Mouse (Mus musculus) midbrain, embryonic 11.5 days (tissue): ENCODE results near the gene Csf3r. TPM values are rescaled to one million over a fixed set of nuclear protein-coding genes. Genes with fewer than 3 reads are reported as not detected.
A peak's percentile ranks its signal among the peaks of the same experiment; 100 is the strongest.

ENCODE experiments used
- ATAC-seq: fragments of 200-750 bp; cut with Nextera tagmentation; 2 replicates; pipeline ENCODE4 v1.8.0; 2017; ENCODE audit warnings: moderate TSS enrichment, moderate library complexity; ENCODE audit not compliant: low FRiP score
- DNase-seq: peaks from one replicate; pipeline ENCODE4 v3.0.0; 2015; ENCODE audit warnings: low spot score; ENCODE audit errors: missing footprints
- H3K27ac ChIP-seq: fragments of 300-500 bp; sonication (generic); 2 replicates; pipeline ENCODE4 v1.5.1; 2014; ENCODE audit warnings: low read depth, low read length
- H3K27me3 ChIP-seq: fragments of 300-500 bp; sonication (generic); 2 replicates; pipeline ENCODE4 v1.6.1; 2014; ENCODE audit warnings: mild to moderate bottlenecking, low read length, moderate library complexity, mixed read lengths; ENCODE audit not compliant: control insufficient read depth, insufficient read depth
- H3K36me3 ChIP-seq: fragments of 300-500 bp; sonication (generic); 2 replicates; pipeline ENCODE4 v1.6.1; 2014; ENCODE audit warnings: mild to moderate bottlenecking, low read length, moderate library complexity, mixed read lengths; ENCODE audit not compliant: control insufficient read depth, insufficient read depth
- H3K4me1 ChIP-seq: fragments of 300-500 bp; sonication (generic); 2 replicates; pipeline ENCODE4 v1.6.1; 2014; ENCODE audit warnings: low read length; ENCODE audit not compliant: control insufficient read depth, insufficient read depth
- H3K4me2 ChIP-seq: fragments of 300-500 bp; sonication (generic); 2 replicates; pipeline ENCODE4 v1.6.1; 2014; ENCODE audit warnings: mild to moderate bottlenecking, moderate library complexity
- H3K4me3 ChIP-seq: fragments of 300-500 bp; sonication (generic); 2 replicates; pipeline ENCODE4 v1.5.1; 2014; ENCODE audit warnings: low read depth, low read length
- H3K9ac ChIP-seq: fragments of 300-500 bp; sonication (generic); 2 replicates; pipeline ENCODE4 v1.6.1; 2014; ENCODE audit warnings: low read length
- H3K9me3 ChIP-seq: fragments of 300-500 bp; sonication (generic); 2 replicates; pipeline ENCODE4 v1.6.1; 2016; ENCODE audit warnings: low read length; ENCODE audit not compliant: control insufficient read depth
- WGBS: fragments of 180-500 bp; shearing (Covaris S2); extraction: QIAGEN DNeasy Blood & Tissue Kit; methylation state at CpG from one replicate; pipeline ENCODE4 v1.1.7; 2014; 5-methylcytosine and 5-hydroxymethylcytosine counted together
- polyA plus RNA-seq: library from polyadenylated mRNA; unstranded; fragments of >200 nt; fragmentation: Nextera tagmentation; extraction: Ambion mirVana; gene quantifications from 2 replicates; pipeline ENCODE4 v1.2.1, GENCODE M21; 2014

Csf3r gene
- polyA plus RNA-seq, 1 experiment from 2014 or later: 0.59 TPM

DNA sequence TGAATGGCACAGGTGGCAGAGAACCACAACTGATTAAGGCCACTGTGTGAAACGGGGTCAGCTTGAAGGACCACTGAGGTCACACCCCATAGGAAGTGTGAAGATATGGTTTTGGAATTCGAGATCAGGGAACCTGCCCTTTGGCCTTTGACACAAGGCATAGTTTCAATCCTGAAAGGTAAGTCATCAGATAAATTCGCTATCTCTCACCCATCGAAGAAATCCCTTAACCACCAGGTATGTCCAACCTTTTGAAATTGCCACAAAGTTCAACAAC lies 66.4 kb downstream of the Csf3r start:
- no peaks in the 10 kb centered on the region for H3K4me1 ChIP-seq
- no peaks in the 10 kb centered on the region for H3K36me3 ChIP-seq
- no peaks in the 10 kb centered on the region for H3K9me3 ChIP-seq
- no peaks in the 10 kb centered on the region for H3K27me3 ChIP-seq
- ATAC-seq (no peak), DNase-seq (peak; percentile 39)
- no peak overlapping the region for H3K4me2 ChIP-seq
- H3K9ac ChIP-seq: no peak overlapping the region
- 74% methylated on average over 4 of the region's 4 CpGs for WGBS
- no peak overlapping the region for H3K27ac ChIP-seq
- H3K4me3 ChIP-seq: no peak overlapping the region

DNA sequence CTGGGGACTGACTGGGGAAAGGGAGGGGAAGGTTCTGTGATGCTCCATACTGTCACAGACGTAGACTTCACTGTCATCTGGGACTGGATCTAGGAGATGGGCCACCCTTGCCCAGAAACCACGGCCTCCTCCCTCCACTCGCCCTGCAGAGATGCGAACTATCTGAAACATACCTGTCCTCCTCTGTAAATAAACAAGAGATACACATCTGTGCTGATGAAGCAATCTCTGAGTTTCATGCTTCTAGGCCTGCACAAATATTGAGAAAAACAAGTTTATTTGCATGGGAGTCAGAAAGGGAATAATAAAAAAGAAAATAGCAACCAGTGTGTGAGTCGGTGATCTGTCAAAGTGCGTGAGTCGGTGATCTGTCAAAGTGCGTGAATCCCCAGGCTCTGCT lies 67.5 kb downstream of the Csf3r start:
- H3K4me2 ChIP-seq: no peak overlapping the region
- H3K27ac ChIP-seq: no peak overlapping the region
- no peaks in the 10 kb centered on the region for H3K36me3 ChIP-seq
- H3K4me3 ChIP-seq: no peak overlapping the region
- WGBS: 82% methylated on average over 8 of the region's 8 CpGs
- H3K9me3 ChIP-seq: no peaks in the 10 kb centered on the region
- no peak for ATAC-seq
- no peaks in the 10 kb centered on the region for H3K27me3 ChIP-seq
- no peak overlapping the region for H3K9ac ChIP-seq
- H3K4me1 ChIP-seq: no peaks in the 10 kb centered on the region
- DNase-seq: no peak

Other genes starting within 250 kb of the Csf3r start
- gene Mrps15, start 22.4 kb downstream of the Csf3r start, polyA plus RNA-seq: 140 and 155 TPM in 2 replicates
- gene Oscp1, start 34.0 kb downstream of the Csf3r start, polyA plus RNA-seq: 22.5 and 25.9 TPM in 2 replicates
- gene Lsm10, start 72.1 kb downstream of the Csf3r start, polyA plus RNA-seq: 40.8 and 45.7 TPM in 2 replicates
- gene Stk40, start 79.4 kb downstream of the Csf3r start, polyA plus RNA-seq: 20.8 and 25.4 TPM in 2 replicates
- gene Eva1b, start 123.2 kb downstream of the Csf3r start, polyA plus RNA-seq: 22.4 and 24.8 TPM in 2 replicates
- 1.4 TPM in 2 replicates for gene Sh3d21, start 138.9 kb downstream of the Csf3r start, polyA plus RNA-seq
- 192 and 219 TPM in 2 replicates for gene Thrap3, start 178.2 kb downstream of the Csf3r start, polyA plus RNA-seq
- 61.8 and 68.7 TPM in 2 replicates for gene Map7d1, start 231.8 kb downstream of the Csf3r start, polyA plus RNA-seq
- 37.1 and 38.9 TPM in 2 replicates for gene Trappc3, start 237.8 kb downstream of the Csf3r start, polyA plus RNA-seq